Mouse (Mus musculus): Measurements from ENCODE around the gene Cdc6.

The Cdc6 gene

DNA sequence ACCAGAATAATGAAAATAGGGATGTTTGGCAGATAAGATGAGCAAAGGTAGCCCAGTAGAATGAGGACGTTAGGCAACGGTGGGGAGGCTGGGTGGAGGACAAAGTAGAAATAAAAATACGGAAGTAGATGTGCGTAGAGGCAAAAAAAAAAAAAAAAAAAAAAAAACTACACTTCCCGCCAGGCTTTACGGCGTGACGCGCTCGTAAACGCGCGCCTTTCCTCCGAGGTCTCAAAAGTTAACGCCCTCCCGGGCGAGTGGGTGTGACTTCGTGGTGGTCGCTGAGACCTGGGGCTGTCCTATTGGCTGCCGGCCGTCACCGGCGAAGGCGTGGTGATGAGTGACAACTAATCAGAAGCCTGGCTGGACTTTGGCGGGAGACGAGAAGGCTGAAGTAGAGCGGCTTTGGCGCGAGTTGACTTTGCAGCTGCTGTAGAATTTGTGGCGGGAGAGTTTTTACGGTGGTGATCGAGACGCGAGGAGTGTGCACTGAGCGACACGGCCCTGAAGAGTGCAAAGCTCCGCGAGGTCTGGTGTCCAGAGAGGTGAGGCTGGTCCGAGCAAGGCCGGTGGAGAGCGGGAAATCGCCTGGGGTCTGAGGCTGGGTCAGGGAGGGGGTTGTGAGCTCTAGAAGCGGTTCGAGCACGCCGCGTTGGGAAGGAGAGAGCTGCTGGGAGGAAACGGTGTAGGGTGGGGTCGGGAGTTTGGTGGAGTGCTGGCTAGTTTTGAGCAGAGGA is at the start of gene Cdc6:
TSS of gene Cdc6 (plus strand) at position 365 of the 737 bp plus-strand sequence.
- DNase-seq = peak; percentile 98

DNA sequence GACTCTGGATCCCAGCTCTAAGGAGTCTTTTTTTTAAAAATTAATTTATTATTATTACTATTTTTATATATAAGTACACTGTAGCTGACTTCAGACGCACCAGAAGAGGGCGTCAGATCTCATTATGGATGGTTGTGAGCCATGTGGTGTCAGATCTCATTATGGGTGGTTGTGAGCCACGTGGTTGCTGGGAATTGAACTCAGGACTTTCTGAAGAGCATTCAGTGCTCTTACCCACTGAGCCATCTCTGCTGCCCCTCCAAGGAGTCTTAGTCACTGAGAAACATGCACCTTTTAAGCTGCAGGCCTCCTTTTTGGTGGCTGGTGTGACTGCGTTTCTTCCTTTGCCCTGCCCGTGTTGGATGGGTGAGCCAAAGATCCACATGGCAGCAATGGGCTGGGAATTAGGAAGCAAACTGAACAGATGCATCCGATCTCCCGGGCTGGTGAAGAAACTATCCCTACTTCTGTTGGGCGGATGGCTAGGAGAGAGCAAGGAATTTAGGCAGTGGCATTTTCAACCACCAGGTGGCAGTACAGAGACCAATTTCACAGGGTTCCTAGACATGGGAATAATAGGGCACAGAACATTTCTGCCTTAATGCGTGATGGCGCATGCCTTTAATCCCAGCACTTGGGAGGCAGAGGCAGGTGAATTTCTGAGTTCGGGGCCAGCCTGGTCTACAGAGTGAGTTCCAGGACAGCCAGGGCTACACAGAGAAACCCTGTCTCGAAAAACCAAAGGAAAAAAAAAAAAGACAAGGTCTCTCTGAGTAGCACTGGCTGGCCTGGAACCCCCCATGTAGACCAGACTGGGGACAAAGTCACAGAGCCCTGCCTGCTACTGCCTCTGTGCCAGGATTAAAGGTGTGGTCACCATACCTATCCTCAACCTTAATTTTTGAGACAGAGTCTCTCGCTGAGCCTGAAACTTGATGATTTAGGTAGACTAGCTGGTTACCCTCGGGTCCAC is 48.6 kb upstream of the Cdc6 start:
- peak; percentile 92 for DNase-seq

DNA sequence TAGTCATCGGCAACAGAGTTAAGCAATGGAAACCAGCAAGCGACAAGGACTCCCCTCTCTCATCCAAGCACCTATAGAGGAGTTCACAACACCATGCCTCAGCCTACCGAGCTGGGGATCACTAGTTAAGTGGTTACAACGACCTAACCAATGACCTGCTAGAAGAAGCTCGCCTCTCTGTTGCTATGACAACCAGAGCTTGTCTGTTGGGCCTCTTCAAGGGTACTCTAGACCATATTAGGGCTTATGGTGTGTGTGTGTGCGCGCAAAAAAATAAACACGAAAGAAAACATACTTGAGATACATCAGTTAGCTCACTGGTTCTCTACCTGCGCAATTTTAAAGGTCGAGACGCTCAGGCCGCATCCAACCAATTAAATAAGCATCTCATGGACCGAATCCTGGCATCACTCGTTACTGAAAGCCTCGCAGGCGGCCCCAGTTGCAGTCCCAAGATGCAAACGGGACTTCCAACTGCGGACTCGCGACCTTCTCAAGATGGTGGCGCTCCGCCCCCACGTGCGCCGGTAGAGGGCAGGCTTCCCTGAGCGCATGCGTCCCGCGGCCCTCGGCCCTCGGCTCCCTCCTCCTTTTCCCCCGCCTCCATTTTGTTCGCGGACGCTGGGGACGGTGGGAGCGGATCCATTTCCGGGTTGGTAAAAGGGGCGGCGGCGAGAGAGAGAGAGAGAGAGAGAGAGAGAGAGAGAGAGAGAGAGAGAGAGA is 44.4 kb upstream of the Cdc6 start, which contains the start of gene Wipf2:
TSS of gene Wipf2 (plus strand) at position 611 of the 723 bp plus-strand sequence.
- DNase-seq = peak; percentile 97

DNA sequence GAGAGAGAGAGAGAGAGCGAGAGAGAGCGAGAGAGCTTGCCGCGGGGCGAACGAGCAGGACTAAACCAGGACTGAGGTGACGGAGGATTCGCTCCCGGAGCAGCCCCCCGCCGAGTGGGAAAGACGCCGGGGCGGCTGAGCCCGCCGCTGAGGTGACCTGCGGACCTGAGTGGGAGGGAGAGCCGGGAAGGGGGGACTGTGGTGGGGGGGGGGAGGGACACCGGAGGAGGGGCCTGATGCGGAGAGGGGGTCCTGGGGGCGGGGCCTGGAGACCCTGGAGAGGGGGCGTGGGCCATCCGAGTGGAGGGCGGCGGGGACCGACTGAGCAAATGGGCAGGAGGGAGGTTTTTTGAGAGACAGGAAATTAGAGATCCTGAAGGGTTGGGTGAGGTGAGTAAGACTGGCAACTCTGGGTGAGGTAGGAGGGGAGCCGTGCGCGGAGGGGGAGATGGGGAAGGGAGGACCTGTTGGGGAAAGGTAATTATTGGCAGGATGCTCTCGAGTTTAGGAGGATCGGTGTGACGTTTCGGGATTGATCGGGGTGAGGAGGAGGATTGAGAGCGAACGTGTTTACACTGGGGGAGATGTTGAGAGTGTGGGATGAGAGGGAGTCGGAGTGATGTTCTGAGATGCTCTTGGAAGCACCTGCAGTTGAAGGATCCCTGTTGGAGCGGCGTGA is 43.7 kb upstream of the Cdc6 start:
- peak; percentile 73 for DNase-seq

DNA sequence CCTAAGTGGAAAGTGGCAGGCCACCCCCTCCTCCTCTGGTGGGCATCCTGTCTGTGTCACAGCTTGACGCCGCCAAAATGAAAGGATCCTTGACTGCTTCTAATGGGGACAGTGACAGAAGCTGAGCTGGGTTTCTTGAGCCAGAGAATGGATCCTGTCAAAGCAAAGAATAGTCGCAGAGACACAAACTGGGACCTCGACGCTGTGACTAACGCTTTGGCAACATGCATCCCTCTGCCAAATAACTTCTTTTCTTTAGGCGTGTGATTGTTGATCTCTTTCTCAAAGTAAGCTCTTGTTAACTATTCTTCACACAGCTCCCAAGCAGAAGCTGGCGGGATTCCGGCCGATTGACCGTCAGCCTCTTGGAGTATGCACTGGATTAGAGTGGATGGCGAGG is 40.3 kb upstream of the Cdc6 start:
- no peak for DNase-seq

DNA sequence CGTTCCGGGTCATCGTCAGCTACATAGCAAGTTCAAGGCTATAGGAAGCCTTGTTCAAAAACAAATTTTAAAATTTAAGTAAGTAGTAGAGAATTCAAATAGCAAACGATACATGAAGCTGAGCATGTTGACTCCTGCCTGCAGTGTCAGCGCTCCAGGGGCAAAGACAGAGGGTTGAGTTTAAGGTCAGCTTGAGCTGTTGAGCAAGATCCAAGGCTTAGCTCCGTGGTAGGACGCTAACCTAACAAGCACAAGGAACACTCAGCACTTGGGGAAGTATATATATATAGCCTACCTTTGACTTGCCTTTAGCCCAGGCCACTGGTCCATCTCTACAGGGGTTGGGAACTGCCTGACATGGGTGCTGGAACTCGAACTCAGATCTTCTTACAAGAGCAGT is 37.7 kb upstream of the Cdc6 start:
- no peak for DNase-seq

DNA sequence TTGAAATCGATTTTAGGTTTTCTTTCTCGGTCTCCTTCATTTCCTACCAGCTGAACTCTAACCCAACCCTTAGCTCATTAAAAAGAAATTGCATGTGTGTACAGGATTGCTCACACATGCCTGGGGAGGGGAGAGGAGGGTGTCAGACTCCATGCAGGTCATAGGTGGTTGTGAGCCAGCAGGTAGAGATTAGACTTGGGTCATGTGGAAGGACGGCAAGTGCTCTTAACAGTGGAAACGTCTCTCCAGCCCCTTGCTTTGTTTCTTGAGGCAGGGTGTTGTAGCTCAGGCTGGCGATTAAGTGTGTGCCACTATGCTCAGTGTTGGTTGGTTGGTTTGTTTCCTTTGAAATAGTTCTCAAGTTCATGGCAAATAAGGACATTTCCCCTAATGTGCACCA is 36.8 kb upstream of the Cdc6 start:
- DNase-seq = no peak

DNA sequence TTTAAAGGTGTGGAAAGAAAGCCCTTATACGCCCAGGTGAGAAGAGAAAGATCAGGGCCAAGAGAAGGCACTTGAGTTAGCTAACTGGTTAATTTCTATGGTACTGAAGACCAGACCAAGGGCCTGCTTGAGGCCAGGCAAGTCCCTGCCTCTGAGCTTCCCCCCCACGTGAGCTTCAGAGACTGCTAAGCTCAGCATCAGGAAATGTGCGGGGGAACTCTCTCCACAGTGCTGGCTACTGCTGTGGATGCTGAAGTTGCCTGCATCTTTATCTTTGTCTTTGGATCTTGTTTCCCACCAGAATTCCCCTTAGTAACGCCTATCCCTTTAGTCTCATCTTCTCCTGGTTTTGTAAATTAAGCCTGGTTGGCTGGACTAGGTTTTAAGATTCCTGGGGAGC is 36.2 kb upstream of the Cdc6 start:
- DNase-seq = no peak

DNA sequence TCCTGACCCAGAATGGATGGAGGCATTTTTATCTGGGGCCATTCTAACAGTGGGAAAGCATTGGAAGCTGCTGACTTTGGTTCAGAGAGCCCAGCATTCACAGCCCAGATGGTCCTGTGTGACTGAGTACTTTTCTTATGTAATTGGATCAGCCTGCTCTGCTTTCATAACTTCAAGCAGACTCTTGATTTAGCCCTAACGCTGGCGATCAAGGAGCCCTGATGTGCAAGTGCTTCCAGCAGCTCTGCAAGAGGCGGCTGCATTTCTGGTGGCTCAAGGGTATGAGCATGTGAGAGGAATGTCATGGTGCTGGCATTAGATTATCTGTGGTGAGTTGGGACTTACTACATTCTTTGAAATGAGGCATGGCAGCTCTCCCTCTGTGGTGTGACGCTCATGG is 35.6 kb upstream of the Cdc6 start:
- no peak for DNase-seq

DNA sequence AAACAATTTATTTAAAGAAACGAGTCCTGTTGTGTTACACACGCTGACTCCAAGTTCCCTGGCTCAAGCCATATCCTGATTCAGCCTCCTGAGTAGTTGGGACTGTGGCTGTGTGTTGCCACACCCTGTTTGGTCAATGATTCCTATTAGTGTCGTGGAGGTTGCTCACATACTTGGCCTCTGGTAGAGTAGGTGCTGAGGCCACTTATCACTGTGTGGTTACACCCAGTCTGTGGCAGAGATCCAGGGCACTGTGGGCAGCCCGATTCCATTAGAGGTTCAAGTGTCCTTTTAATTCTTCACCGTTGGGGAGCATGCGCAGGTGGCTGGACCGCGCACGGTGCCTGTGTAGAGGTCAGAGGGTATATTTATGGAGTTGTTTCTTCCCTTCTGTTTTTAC is 33.7 kb upstream of the Cdc6 start:
- no peak for DNase-seq

DNA sequence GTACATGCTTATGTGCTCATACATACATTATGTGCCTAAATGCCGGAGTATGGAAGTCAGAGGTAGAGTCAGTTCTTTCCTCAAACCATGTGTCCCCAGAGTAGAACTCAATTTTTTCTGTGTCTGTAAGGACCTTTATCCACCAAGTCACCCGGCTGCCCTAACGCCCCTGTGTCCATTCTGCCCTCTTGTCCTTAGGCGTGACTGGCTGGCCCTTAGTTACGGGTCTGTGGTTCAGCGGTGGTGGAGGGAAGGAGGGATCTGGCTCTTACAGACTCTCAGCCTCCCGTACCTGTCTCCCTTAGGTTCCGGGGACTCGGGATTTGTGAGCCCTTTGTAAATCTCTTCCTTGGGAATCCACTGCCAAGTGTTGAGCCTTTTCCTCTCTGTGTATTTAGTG is 30.6 kb upstream of the Cdc6 start:
- peak; percentile 62 for DNase-seq

DNA sequence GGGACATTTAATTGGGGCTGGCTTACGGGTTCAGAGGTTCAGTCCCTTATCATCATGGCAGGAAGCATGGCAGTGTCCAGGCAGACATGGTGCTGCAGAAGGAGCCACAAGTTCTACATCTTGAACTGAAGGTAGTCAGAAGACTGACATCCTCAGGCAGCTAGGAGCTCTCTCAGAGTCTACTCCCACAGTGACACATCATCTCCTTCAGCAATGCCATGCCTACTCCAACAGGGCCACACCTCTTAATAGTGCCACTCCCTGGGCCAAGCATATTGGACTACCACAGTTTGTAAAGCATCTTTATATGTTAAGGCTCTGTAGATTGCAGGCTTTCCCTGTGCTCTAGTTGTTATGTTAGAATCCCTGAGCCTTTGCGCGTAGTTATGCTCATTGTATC is 19.9 kb upstream of the Cdc6 start:
- no peak for DNase-seq

DNA sequence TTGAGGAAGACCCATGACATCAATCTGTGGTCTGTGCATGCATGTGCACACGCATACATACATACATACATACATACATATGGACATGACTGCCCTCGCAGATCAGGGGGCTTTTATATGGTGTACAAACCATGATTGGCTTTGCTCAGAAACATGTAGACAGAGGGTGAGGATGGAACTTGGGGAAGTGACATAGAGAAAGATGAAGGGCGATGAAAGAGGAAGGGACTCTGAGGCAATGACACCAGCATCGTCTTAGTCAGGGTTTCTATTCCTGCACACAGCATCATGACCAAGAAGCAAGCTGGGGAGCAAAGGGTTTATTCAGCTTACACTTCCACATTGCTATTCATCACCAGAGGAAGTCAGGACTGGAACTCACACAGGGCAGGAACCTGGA is 18.5 kb upstream of the Cdc6 start:
- no peak for DNase-seq

DNA sequence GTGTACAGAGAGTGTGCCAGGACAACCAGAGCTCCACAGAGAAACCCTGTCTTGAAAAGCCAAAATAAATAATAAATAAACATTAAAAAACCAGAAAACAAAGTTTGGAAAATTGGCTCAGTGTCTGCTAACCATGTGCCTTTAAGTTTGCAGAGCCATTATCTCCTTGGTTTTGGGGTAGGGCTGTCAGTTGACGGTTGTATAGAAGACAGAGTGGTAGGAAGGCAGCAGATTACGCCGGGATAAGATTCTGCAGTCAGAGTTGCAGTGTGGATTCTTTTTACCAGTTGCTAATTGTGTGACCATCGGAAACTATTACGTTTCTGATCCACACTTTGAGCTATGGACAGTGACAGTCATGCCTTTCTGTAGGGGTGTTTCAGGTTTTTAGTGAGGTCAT is 17.6 kb upstream of the Cdc6 start:
- no peak for DNase-seq

DNA sequence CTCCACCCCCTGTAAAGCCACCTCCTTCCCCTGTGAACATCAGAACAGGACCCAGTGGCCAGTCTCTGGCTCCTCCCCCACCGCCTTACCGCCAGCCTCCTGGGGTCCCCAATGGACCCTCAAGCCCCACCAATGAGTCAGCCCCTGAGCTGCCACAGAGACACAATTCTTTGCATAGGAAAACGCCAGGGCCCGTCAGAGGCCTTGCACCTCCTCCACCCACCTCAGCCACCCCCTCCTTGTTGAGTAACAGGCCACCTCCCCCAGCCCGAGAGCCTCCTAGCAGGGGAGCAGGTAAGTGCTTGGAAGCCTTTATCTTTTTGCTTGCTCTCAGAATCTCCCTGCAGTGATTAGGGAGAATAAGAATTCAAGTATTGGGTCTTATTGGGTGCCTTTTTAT is 15.2 kb upstream of the Cdc6 start:
- no peak for DNase-seq

DNA sequence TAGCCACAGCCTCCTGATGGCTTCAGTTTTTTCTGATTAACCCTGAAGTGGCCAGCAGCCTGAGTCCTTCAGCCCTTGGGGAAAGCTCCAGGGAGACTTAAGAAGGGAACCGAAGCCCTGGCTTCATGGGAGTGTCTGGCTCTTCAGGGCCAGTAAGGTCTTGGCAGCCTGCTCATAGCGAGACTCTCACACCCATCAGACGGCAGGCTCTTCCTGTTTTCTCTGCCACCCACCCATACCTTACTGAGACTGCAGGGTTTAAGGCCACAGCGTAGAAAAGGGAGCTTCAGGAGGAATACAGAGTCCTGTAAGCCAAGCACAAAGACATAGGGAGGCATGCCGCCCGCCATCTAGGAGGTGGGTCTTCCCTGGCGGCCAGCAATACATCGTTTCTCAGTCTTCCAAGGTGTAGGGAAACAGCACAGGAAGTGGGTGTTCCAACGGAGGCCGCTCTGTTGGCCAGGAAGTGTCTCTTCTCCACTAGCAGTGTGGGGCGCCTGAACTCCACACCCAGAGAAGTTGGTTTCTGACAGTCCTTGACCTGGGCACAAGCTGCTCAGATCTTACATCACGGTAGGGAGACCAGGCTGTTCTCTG is 7.0 kb upstream of the Cdc6 start:
- peak; percentile 22 for DNase-seq

DNA sequence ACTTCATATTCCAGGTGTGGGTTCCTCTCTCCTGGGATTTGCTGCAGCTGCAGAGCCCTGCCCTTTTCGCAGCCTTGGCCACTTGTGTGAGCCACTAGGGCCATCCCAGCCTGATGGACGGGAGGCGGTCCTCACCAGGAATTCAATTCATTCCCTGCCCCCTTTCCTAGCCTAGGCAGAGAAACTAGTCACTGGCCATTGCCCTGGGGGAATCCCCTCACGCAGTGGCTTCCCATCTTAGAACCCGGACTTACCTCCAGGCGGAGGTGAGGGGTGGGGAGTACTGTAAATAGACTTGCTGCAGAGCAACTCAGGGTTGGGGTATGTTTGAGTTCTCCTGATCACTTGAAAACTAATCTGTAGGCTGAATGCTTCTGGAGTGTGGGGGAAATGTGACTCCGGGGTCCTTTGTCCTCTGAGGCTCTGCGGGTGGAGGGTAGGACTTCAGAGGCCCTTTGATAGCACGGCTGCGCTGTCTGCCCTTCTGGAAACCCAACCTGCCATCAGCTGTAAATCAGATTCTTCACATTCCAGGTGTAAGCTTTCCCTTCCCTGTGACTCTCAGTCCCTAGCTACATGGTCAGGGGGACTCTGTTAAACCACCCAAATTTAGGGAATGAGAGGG is 4.9 kb upstream of the Cdc6 start:
- no peak for DNase-seq

DNA sequence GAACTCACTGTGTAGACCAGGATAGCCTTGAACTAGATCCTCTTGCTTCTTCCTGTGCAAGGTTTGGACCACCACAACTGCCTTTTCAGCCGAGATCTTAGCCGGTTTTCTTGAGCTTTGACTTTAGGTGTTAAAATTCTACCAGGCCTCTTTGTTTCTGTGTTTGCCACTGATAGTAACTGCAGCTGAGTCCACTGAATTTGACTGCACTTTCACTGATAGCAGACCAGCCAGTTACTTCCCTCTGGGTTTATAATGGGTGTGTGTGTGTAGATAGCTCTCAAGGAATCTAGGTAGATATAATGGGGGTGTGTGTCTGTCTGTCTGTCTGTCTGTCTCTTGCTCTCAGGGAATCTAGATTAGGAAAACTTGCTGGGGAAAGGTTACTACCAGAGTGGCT is 3.0 kb upstream of the Cdc6 start:
- no peak for DNase-seq

DNA sequence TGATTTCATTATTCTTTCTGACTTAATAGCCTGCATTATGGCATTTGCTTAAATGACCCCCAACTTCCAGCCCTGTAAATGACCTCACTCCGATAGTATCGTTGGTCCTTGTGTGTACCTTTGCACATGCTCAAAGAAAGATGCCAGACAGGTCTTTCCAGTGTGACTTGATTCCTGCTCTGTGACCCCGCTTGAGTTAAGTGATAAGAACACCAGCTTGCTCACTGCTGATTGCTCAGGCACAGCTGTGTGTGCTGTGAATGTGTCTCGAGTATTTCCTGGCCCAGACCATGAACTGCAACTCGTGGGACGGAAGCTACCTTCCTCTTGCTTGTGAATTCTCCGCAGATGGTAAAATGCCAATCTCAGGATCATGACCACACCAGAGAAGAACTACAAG is 2.6 kb upstream of the Cdc6 start:
- DNase-seq = peak; percentile 44

DNA sequence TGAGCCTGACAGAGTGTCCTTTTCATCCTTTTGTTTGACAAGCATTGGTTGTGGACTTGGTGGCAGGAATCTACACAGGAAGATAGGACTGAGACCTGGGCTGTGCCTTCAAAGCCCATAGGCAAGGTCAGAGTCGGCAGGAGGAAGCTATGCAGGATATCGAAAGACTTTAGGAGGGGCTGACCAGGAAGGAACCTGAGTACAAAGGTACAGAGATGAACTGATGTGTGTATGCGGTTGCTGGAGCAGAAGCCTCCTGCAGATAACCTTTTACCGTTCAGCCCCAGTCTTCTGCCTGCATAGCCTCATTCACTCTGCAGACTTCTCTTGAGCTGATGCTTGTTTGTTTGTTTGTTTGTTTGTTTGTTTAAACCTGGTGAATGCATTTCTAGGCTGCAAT is 2.0 kb upstream of the Cdc6 start:
- DNase-seq = no peak

DNA sequence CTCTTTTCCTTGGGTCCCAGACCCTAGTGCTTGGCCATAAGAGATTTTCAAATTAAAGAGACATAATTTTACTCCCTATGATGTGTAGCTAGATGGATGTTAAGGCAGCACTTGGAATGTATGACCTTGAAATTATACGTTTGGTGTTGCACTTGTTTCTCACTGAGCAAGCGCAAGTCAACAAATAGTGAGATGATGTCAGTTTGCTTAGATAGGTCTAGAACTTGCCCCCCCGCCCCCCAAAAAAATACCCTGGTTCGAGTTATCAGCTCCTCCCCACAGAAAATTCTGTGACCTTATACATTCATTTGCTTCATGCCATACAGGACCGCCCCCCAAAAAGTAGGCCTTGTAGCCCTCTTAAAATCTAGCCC is 551 bp upstream of the Cdc6 start:
- no peak for DNase-seq

DNA sequence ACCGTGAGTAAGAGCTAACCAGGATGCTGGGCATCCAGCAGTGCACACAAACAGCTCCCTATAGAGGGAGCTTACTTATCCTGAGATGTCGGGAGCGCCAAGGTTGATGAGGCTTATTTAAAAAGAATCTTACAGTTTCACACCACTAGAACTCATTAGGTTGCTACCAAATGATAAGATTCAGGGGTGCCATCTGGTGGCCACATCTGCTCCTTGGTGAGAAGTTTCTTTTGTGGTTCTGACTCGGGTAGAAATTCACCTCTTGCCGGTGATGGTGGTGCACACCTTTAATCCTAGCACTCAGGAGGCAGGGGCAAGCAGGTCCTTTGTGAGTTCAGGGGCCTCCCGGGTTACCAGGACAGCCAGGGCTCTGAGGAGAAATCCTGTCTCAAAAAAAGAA is 2.1 kb downstream of the Cdc6 start:
- peak; percentile 81 for DNase-seq

Data from kidney, postnatal 14 days (tissue).